Mouse (Mus musculus) frontal cortex, postnatal 25 days (tissue): Measurements from ENCODE around the gene Ctnnal1.
A peak's percentile ranks its signal among the peaks of the same experiment; 100 is the strongest.
"Not testable (repeated sequence)": the region's sequence is repeated elsewhere in the genome, so short reads cannot be mapped to it uniquely, and the experiment has no call there.

Source experiments
- DNase-seq, 2 experiments: peaks; one replicate each; pipeline ENCODE4 v3.0.0; 2022; ENCODE audit warnings: low spot score in 2 of 2

Ctnnal1 gene

DNA sequence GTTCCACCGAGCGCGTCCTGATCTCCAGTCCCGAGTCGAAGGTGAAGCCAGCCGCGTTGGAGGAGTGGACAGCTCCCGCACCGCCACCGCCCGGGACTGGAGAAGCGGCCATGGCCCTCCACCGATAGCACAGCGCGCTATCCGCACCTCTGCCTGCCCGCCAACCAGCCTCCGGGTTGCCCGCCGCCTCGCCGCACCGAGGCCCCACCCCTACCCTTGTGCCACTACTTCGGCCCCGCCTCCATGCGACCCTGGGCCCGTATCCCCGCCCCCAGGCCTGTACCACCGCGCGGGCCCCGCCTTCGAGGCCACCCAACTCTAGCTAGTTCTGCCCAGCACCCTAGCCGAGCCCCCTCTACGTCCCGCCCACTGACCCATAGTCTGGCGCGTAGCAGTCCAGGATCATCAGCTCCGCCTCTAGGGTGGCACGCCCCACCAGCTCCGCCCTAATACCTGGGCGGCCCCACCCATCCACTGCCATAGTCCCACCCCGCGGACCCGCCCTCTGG is at the start of gene Ctnnal1:
TSS of gene Ctnnal1 (minus strand) at position 186 of the 509 bp plus-strand sequence.
- DNase-seq = peak; percentile 56 to 79

DNA sequence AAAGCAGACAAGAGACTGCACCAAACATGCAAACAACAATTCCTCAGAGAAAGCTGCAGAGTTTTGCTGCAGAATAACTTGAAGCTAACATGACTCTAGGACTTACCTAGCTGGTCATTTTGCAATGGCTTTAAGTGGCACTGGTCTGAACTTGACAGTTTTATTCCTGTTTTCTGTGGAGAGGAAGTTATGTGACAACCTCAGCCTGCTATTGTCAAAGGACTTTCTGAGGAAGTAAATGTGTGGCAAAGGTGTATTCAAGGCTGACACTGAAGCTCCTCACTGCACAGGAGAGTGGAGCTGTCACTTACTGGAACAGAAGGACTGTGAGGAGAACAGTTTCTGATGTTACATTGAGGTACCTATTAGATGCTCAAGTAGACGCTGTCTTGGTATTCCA is 49.8 kb upstream of the Ctnnal1 start:
- DNase-seq = no peak

DNA sequence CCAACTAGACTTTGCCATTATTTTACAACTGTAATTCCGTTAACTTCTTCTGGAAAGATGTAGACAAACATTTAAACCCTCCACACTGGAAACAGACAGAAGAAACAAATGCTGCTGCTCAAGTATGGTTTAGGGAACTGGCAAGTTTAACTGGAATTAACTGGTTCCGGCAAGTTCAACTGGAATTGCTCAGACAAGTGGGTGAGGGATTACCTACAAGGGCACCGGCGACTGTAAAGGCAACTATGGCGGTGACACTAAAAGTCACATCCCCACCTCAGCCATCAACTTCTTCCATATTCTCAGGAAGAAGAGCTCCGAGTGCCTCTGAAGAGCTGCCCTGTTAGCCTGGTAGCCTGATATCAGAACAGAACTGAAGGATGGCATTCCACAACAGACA is 49.4 kb upstream of the Ctnnal1 start:
- DNase-seq = no peak

DNA sequence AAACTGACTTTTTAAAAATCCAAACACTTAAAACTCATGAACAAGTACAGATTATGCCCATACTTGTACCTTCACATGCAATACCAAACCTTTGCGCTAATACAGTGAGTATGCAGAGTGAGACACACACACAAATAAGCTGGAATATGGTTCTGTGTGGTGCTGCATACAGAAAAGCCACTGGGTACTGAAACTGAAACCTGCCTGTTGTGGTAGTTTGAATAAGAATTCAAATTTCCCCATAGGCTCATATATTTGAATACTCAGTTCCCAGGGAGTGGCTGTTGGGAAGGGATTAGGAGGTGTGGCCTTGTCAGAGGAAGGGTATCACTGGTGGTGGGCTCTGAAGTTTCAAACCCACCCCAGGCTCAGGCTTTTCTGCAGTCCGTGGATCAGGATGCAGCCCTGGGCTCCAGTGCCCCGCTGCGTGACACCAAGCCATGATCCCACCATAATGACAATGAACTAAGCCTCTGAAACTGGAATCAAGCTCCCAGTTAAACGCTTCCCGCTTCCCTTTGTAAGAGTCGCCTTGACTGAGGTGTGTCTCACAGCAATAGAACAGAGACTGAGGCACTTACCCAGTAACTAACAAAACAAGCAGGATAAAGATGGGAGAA is 47.5 kb upstream of the Ctnnal1 start:
- DNase-seq = no peak

DNA sequence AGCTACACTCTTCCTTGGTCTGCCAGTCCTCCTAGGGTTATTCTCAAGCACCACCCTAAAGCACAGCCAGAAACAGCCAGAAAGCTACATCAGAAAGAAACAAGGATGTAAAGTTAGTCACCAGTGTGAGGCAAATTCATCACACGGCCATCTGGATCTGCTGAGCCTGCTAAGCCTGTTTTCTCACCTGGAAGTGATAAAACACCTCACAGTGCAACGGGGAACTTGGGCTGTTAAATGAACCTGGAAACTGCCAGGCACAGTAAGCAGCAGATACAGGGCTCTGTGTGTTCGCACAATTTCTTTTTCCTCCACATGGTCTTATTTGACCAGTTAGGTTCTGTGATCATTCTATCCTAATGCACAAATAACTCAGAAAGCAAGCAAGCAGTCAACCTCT is 44.6 kb upstream of the Ctnnal1 start:
- DNase-seq = no peak

DNA sequence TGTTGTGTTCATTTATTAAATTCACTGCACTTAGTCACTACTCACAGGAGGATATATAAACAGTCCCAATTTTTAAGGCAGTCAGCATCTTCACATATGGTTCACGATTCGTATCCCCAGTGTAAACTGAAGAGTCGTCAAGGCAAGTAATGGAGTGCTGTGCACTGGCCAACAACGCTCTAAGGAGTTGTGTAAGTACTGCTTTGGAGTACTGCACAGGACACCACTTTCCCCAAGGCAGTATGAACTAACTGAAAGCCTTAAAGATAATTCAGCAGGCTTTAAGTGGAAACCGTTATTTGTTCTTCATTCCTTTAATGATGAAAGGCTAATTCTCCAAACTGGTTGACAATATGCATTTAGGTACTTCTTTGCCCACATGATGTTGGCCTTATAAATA is 42.7 kb upstream of the Ctnnal1 start:
- no peak for DNase-seq

DNA sequence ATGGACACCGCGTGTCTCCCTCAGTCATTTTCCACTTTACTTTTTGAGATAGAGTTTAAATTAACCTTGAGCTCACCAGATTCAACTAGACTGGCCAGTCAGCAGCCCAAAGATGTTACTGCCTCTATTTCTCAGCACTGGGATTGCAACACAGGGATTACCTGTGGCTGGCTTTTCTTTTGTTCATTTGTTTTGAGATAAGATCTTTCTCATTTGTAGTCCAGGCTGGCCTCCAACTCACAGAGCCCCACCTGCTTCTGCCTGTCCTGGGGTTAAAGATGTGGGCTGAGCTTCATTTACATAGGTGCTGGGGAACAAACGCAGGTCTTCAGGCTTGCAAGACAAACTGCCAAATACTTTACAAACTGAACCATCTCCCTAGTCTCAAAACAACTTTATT is 41.9 kb upstream of the Ctnnal1 start:
- no peak for DNase-seq

DNA sequence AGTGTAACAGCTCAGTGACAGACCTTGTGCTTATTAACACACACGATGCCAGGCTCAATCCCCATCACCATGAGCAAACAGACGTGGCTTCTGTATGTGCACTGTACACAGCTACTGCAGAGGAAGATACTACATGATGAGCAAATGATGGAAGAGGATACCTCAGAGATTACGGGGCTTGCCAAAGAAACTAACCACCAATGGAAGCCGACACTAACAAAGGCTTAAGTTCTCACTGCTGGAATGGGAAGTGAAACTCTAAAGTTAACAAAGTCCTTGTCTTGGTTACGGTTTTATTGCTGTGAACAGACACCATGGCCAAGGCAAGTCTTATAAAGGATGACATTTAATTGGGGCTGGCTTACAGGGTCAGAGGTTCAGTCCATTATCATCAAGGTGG is 40.5 kb upstream of the Ctnnal1 start:
- no peak for DNase-seq

DNA sequence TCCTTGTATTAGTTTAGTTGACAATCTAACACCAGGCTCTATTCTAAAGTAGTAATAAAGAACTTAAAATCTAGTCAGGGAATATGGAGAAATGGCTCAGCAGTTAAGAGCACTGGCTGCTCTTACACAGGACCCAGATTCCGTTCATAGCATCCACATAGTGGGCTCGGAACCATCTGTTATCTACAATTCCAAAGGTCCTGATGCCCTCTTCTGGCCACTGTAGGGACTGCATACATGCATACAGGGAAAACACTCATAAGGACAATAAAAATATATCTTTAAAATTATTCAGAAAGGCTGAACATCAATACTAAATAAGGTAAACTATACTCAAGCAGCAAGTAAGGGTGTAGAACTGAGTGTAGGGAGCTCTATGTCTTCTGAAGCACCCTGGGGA is 36.7 kb upstream of the Ctnnal1 start:
- DNase-seq = no peak

DNA sequence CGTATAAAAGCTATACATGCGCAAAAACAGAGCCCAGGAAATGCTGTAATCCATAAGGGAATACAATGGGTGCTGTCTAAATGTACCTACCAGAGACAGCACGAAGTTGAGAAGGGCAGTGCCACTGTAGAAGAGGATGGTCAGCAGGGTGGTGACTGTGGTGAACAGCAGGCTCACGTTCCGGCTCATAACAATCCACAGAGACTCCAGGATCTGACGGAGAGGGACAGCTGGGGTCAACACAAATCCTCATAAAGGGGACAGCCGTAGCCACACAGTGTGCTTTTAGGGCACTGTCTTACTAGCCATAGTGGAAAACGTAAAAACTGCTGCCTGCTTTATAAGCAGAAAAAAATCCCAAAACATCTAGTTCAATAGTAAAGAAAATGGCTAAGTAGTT is 34.2 kb upstream of the Ctnnal1 start:
- DNase-seq = no peak

DNA sequence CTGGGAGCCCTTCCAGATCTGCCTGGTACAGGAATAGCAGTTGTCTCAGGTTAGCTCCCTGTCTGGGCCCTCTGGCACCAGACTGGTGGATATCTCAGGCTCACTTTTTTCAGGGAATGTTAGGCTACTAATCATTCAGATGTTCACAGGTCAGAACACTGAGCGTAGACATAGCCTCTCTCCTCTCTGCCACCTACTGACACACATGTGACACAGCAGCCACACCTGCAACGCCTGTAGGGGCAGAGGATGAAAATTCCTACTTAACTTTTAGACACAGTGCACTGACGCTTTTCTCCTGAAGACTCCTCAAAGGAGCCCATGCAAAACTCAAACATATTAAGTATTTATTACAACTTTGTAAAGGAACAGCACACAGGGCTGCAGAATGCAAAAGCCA is 32.5 kb upstream of the Ctnnal1 start:
- no peak for DNase-seq

DNA sequence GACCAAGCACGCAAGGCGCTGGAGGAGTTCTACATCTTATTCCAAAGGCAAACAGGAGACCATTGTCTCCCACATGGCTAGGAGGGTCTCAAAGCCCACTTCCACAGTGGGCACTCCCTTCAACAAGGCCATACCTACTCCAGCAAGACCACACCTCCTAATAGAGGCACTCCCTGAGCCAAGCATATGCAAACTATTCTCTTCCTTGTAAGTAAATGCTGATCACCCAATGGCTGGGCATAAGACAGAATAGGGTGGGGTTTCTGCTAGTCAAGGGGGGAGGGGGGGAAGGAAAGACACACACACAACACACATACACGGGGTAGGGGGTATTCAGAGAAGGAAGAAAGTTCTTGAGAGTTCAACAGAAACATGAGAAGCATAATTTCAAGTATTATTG is 29.2 kb upstream of the Ctnnal1 start:
- DNase-seq = no peak

DNA sequence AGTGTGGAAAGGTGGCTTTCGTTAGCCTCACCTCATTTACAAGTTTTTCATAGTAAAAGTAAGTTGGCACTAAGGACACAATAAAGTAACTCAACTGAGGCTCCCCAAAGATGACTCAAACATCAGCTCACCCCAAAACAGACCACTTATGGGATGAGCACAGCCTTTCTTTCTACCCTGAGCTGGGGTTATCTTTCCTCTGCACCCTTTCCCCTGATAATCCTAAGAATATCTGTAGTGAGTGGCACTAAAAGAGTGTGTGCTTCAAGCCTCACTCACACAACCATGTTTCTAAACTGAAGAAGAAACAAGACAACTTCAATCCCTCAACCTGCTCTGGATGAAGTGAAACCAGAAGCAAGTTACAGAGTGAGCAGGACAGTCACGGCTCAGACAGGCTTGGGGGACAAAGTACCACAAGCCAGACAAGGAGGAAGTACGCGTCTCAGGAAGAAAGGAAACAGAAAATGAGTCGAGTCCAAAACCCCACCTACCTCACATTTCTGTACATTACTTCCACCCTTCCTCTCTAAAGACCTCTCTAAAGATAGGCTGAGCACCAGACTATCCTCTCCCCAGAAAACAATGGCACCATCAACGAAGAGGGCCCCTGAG is 27.6 kb upstream of the Ctnnal1 start:
- DNase-seq = no peak

DNA sequence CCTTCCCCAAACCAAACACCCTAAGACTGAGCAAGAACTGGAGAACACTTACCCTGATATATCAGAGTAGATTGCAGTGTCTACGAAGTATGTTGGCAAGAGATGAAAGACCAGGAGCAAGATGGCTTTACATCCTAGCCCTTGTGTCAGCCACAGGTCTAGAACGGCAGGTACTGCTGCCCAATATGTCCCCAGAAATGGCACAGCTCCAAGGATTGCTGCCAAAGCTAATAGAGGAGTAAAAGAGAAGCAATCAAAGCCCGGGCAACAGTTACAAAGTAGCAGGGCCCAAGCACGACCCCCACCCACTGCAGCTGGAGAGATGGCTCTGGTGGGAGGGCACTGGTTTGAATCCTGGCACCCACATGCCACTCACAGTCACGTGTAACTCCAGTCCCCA is 23.5 kb upstream of the Ctnnal1 start:
- no peak for DNase-seq

DNA sequence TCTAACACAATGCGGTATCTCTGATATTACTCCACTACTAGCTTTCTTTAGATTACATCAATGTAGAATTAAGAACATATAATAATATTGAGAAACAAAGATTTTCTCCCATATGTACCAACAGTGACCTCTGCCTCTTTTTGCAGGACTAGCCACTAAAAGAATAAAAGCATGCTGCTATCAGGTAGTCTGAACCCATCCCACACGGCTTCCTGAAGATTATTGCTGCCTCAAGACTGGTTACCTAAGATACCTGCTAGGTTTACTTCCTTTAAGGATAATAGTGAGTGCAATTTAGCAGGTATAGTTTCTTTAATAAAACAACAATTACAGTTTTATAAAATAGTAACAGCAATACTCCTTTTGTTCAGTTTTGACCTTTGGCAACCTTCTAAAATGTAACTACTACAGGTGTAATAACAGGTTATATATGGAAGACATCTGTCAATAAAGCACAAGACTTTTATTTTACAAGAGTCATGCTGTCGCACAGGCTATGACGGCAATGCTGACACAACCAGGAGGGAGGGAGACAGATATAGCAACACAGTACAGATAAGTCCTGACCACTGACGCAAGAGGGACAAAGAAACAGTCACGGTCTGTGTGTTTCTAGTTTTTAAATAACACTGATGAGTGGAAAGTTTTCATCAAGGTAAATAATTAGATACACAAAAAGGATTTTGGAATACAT is 21.4 kb upstream of the Ctnnal1 start:
- DNase-seq = no peak

DNA sequence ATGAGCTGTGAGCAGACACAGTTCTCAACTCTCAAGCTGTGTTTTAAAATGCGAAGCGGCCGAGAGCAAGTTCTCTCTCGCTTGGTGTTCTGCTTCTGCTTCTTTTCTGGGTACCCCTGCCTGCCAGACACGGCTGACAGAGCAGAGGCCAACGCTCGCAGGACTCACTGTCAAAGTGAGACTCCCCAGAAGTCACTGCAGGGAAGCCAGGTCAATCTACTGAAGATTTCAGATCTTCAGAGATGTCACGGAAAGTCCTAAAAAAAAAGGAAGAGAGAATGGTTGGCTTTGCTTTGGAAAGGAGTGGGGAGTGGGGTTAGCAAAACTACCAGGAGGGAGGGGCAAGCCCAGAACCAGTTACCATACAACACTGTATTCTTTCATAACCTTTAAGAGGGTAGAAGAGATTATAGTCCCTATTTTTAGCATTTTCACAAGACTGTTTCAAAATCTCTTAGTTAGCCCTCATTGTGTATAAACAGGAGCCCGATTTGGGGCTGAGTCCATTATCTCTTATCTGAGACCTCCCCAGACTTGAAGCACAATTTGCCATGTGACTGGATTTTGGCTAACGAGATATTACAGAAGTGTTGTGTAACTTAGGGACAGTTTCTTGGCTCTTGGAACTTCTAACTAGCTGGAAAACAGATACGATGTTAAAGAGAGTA is 15.2 kb upstream of the Ctnnal1 start:
- no peak for DNase-seq

DNA sequence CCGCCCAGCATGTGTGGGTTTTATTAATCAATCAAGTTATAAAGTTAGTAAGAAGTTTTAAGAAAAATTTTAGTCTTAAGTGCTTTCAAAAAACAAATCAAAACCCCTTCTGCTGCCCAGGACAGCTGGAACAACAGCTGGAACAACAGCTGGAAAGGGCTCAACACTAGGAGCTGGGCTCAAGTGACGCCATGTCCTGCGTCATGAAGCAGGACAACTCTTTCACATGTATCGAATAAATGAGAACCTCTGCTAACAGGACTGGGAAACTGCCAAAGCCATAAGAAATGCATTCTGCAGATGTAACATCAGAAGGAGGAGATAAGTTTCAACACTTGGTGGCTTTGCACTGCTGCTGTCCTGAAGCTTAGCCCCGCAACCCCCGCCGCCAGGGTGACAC is 14.0 kb upstream of the Ctnnal1 start:
- no peak for DNase-seq

DNA sequence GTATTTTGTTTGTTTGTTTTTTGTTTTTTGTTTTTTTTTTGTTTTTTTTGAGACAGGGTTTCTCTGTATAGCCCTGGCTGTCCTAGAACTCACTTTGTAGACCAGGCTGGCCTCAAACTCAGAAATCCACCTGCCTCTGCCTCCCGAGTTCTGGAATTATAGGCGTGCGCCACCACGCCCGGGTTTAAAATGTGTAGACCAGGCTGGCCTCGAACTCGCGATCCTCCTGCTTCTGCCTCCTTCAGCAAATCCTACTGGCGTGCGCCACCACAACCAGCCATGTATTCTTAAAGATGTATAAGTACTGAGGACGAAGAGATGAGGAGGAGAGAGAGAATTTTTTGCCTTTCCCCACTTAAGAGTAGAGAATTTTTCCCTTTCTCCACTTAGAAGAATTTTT is 5.6 kb upstream of the Ctnnal1 start:
- DNase-seq = not testable (repeated sequence)

DNA sequence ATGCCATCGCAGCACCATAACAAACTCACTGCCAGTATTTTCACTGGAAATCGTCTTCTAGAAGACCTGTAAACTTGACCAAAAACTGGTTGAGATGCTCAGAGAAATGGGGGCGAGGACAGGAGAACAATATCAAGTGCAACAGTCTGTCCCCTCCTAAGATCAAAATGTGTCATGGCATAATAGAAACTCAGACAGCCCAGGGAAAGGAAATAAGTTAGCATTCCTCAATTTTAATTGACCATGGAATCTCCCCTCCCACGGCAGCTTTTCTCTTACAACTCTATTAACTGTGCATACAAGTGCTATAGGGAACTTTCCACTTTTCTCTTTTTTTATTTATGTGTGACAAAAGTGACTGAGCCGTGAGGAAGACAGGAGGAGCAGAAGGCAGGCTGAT is 2.8 kb upstream of the Ctnnal1 start:
- no peak for DNase-seq

DNA sequence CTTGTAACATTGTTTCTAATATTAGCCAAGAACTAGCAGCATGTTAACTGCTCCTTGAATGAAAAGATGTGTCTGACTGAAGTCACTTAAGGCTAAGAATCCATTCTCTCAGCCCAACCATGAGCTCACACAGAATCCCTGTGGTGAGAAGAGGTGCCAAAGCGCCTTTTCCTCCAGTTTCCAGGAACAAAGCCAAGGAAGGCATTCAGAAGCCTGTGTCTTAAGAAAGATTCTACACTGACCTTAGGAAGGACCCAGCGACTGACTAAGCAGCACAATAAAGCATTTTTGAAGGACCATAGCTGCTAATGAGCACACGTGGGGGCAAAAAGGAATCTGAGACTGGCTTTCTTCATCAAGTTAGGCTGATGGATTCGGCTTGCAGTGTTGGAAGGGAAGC is 983 bp upstream of the Ctnnal1 start:
- no peak for DNase-seq

DNA sequence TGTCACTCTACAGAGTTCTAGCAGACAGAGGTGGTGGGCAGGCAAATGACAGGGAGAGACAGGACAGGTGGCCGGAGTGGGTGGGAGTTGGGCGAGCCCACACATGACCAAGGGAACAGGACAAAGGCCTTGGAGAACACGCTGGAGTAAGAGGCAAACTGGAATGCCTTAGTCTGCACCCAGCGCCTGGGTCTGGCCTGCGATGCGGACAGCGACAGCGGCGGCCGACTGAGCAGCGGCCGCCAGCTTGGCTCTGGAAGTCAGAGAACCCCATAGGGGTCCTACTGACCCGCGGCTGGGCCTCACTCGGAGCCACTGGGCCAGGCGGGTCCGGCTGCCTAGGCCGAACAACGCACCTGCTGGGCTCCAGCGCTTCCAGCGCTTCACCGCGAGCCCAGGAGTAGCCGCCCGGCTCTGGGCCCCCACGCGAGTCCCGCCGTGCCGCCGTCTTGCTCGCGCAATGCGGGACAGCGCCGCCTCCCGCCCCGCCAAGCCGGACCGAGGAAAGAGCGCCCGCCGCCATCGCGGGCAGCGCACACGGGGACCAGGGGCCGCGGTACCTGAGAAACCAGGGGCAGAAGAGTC is 479 bp downstream of the Ctnnal1 start:
- DNase-seq = peak; percentile 32 to 36

DNA sequence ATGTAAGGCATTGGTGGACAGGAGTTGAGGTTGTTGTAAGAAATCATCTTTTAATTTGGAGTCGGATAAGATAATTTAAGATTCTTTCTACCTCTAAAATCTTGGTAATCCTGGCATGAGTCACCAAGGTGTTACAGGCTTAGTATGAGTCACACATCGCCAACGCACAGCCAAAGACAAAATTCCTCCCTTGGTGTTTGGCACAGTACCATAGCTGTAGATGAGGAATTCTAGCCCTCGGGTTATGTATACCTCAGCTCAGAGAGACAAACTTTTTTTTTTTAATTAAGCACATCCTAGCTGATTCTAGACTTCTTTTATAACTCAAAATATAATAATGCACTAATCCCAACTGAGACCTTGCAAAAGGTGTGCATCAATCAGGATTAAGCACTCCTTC is 972 bp downstream of the Ctnnal1 start:
- DNase-seq = no peak
